Mouse (Mus musculus) stomach, embryonic 14.5 days (tissue): ENCODE measurements around the gene Spen. TPM values are rescaled to one million over a fixed set of nuclear protein-coding genes. Genes with fewer than 3 reads are reported as not detected.
"Not testable (repeated sequence)": the region's sequence is repeated elsewhere in the genome, so short reads cannot be mapped to it uniquely, and the experiment has no call there.

Experiments
- ATAC-seq: fragments of 200-750 bp; cut with Nextera tagmentation; 2 replicates; pipeline ENCODE4 v1.8.0; 2017; ENCODE audit warnings: low read depth, moderate TSS enrichment; ENCODE audit not compliant: insufficient number of reproducible peaks, insufficient read depth, low FRiP score
- H3K27ac ChIP-seq: fragments of 300-500 bp; sonication (generic); 2 replicates; pipeline ENCODE4 v1.5.1; 2014; ENCODE audit warnings: mild to moderate bottlenecking, low read length, moderate library complexity, mixed read lengths
- H3K27me3 ChIP-seq: fragments of 300-500 bp; sonication (generic); 2 replicates; pipeline ENCODE4 v1.6.1; 2014; ENCODE audit warnings: low read length, control low read depth, mixed read lengths; ENCODE audit not compliant: control insufficient read depth, insufficient read depth
- H3K36me3 ChIP-seq: fragments of 300-500 bp; sonication (generic); 2 replicates; pipeline ENCODE4 v1.6.1; 2014; ENCODE audit warnings: mild to moderate bottlenecking, control low read depth, low read length, moderate library complexity, mixed read lengths; ENCODE audit not compliant: control insufficient read depth, insufficient read depth
- H3K4me1 ChIP-seq: fragments of 300-500 bp; sonication (generic); 2 replicates; pipeline ENCODE4 v1.6.1; 2014; ENCODE audit warnings: low read length, control low read depth, mixed read lengths; ENCODE audit not compliant: control insufficient read depth, insufficient read depth
- H3K4me2 ChIP-seq: fragments of 300-500 bp; sonication (generic); replicated peaks from 2 replicates; pipeline ENCODE4 v1.6.1; 2014; ENCODE audit warnings: low read depth, low read length, control low read depth
- H3K4me3 ChIP-seq: fragments of 300-500 bp; sonication (generic); 2 replicates; pipeline ENCODE4 v1.5.1; 2014; ENCODE audit warnings: low read depth, low read length, control low read depth
- H3K9ac ChIP-seq: fragments of 300-500 bp; sonication (generic); replicated peaks from 2 replicates; pipeline ENCODE4 v1.6.1; 2014; ENCODE audit warnings: low read depth, mild to moderate bottlenecking, control low read depth, low read length, moderate library complexity, mixed read lengths
- H3K9me3 ChIP-seq: fragments of 300-500 bp; sonication (generic); 2 replicates; pipeline ENCODE4 v1.6.1; 2016; ENCODE audit warnings: low read depth, low read length, control low read depth; ENCODE audit not compliant: control insufficient read depth
- WGBS: fragments of 180-500 bp; shearing (Covaris S2); extraction: QIAGEN DNeasy Blood & Tissue Kit; methylation state at CpG from one replicate; pipeline ENCODE4 v1.1.7; 2014; 5-methylcytosine and 5-hydroxymethylcytosine counted together
- polyA plus RNA-seq: library from polyadenylated mRNA; unstranded; fragments of >200 nt; fragmentation: Nextera tagmentation; extraction: Ambion mirVana; gene quantifications from 2 replicates; pipeline ENCODE4 v1.2.1, GENCODE M21; 2014

Gene Spen
- polyA plus RNA-seq, 1 experiment from 2014 or later: 16.9 TPM

DNA sequence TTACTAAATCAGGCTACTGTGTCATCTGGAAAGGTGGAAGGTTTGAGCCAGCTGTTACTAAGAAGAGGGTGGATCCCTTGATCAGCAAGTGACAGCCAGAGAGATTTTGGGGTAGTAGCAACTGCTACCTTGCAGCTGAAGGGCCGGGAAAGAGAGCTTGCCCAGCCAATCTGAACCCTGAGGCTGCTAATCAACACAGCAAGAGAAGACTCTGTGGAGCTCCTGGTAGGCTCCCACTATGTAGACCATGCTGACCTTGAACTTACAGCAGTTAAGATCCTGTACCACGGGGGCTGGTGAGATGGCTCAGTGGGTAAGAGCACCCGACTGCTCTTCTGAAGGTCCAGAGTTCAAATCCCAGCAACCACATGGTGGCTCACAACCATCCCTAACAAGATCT, 26.3 kb upstream of the Spen start:
- Histone ChIP-seq H3K9me3 (no peaks in the 10 kb centered on the region), H3K4me1 (no peaks in the 10 kb centered on the region), H3K4me3 (no peak overlapping the region), H3K9ac (no peak overlapping the region), H3K27me3 (no peaks in the 10 kb centered on the region), H3K27ac (no peak overlapping the region), H3K4me2 (no peak overlapping the region), H3K36me3 (no peaks in the 10 kb centered on the region)
- no peak for ATAC-seq
- 75% methylated on average over 3 of the region's 3 CpGs for WGBS

DNA sequence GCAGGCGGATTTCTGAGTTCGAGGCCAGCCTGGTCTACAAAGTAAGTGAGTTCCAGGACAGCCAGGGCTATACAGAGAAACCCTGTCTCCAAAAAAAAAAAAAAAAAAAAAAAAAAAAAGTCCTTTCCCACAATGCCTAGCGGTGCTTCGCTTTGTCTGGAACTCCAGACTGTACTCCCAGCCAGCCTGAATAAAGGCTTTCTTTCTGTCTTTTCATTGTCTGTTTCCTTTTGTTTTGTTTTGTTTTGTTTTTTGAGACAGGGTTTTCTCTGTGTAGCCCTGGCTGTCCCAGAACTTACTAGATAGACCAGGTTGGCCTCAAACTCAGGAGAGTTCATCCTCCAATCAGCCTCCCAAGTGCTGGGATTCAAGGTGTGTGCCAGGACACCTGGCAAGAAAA, 25.8 kb upstream of the Spen start:
- 88% methylated on average over 4 of the region's 4 CpGs for WGBS
- ATAC-seq: no peak
- Histone ChIP-seq H3K4me2 (no peak overlapping the region), H3K36me3 (no peaks in the 10 kb centered on the region), H3K27ac (no peak overlapping the region), H3K4me3 (no peak overlapping the region), H3K4me1 (no peaks in the 10 kb centered on the region), H3K27me3 (no peaks in the 10 kb centered on the region), H3K9me3 (no peaks in the 10 kb centered on the region), H3K9ac (no peak overlapping the region)

DNA sequence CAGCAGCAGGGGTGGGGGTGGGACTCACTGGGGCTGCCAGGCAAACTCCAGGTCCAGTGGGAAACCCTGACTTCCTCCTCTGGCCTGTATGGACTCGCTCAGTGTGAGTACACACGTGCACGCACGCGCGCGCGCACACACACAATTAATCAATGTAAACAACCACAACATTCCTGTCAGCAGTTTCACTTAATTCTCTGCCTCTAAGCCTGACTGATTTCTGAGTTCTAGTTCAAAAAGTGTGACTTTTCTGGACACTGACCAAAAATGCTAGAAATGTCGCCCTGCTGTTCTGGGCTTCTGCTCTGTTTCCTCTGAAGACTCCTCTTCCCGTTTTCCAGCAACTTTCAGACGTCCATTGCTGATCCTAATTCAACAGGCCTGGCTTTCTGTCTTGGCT, 23.9 kb upstream of the Spen start:
- ATAC-seq: no peak
- WGBS: 80% methylated on average over 11 of the region's 11 CpGs

DNA sequence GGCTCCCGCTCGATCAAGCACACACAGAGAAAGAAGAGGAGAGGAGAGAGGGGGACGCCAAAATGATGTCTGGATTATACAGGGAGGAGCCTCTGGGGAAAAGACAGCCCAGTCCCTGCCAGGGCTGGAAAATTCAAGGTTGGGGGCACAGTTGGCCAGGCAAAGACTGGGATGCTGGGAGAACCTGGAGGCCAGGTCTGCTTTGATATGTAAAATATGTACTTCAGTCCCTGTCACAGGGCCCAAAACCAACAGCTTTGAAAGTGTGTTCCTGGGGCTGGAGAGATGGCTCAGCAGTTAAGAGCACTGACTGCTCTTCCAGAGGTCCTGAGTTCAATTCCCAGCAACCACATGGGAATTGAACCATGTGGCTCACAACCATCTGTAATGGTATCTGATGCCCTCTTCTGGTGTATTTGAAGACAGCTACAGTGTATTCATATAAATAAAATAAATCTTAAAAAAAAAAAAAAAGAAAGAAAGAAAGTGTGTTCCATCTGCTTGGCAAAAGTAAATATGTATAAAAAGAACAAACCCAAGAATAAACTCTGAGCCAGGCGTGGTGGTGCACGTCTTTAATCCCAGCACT, 23.0 kb upstream of the Spen start:
- not testable (repeated sequence) for H3K27ac ChIP-seq, H3K4me2 ChIP-seq, H3K27me3 ChIP-seq, H3K36me3 ChIP-seq, ATAC-seq, H3K4me1 ChIP-seq, H3K9me3 ChIP-seq, H3K4me3 ChIP-seq, H3K9ac ChIP-seq
- 72% methylated on average over 5 of the region's 5 CpGs for WGBS

More for the DNA sequence above, 23.9 kb upstream of the Spen start:
- no peaks in the 10 kb centered on the region for H3K36me3 ChIP-seq
- no peaks in the 10 kb centered on the region for H3K9me3 ChIP-seq
- H3K27ac ChIP-seq: no peak overlapping the region
- no peak overlapping the region for H3K4me2 ChIP-seq
- H3K27me3 ChIP-seq: no peaks in the 10 kb centered on the region
- H3K9ac ChIP-seq: no peak overlapping the region
- H3K4me1 ChIP-seq: 0 out of 2 replicates have a peak, but pooled peaks cover 6% of the 10 kb centered on the region
- H3K4me3 ChIP-seq: no peak overlapping the region

DNA sequence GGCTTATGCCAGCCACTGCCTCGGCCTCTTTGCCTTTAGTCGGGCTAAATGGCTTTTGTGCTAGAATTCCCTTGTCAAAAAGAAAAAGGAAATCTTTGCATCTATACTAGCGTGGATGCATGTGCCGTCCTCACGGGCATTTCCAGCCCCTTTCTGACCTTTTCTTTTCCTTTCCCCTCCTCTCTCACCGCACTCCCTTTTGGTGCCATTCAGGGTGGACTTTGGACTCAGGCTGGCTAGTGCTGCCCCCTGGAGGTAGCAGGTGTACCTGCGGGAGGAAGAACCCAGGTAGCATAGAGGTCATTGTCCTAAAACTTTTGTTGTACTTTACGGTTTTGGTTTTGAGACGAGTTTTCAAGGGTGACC, 21.5 kb upstream of the Spen start:
- H3K27me3 ChIP-seq: no peaks in the 10 kb centered on the region
- H3K4me2 ChIP-seq: peak overlapping the region; percentile 81
- 3% methylated on average over 9 of the region's 9 CpGs for WGBS
- H3K4me3 ChIP-seq: peak overlapping the region; percentile 37
- 0 out of 2 replicates have a peak, but pooled peaks cover 6% of the 10 kb centered on the region for H3K4me1 ChIP-seq
- peak overlapping the region; percentile 88 for H3K27ac ChIP-seq
- no peaks in the 10 kb centered on the region for H3K36me3 ChIP-seq
- H3K9ac ChIP-seq: no peak overlapping the region
- peak; percentile 56 for ATAC-seq
- no peaks in the 10 kb centered on the region for H3K9me3 ChIP-seq

DNA sequence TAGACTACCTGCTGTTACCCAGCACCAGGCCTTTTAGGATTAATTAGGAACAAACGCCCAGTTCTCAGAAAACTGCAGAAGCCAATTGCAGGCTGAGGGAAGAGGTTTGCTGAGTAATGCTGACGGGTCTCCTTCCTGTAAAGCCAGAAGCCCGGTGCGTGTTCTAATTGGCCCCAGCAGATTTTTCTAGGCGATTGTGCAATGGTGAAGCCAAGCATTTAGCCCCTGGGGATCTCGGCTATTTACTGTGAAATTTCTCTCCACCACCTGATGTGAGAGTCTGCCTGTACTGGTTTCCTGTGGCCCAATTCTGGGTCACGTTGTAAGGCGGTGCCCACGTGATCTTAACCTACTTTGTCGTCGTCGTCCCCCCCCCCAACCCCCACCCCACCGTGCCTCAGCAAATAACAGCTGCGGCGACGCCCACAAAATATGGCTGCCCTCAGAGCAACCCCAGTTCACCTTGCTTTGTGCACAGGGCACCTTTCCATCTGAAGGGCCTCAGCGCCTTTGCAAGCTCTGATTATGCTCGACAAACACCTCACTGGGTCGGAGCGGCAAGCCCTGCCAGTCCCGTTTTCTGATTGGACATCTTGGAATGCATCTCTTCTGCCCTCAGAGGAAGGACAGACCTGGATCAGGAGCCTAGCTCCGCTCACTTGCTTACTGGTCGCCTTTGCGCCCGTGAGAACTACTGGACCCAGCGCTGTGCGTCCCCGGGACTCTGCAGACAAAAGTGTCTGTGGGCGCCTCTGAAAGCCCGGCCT, 20.9 kb upstream of the Spen start:
- 2% methylated on average over 30 of the region's 30 CpGs for WGBS
- Histone ChIP-seq H3K4me2 (peak overlapping the region; percentile 81), H3K27ac (peak overlapping the region; percentile 88), H3K27me3 (no peaks in the 10 kb centered on the region), H3K9ac (peak overlapping the region; percentile 14; the same call in 1 of the 2 replicates), H3K36me3 (no peaks in the 10 kb centered on the region), H3K9me3 (no peaks in the 10 kb centered on the region), H3K4me1 (0 out of 2 replicates have a peak, but pooled peaks cover 6% of the 10 kb centered on the region), H3K4me3 (peak overlapping the region; percentile 37)
- ATAC-seq: peak; percentile 79

DNA sequence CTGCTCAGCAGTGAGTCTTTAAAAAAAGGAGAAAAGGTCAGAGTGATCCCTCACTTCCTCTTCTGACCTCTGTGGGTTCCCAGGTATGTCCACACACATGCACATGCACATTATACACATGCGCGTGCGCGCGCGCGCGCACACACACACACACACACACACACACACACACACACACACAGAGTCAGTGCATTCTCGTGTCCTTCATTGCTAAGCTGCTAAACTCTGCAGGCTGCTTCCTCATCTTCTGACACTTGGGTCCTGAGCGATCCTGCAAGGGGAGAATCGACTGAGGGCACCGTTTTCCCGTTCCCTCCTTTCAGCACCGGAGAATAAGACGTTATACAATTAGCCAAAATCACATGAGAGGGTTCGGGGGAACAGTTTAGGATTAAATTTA, 20.3 kb upstream of the Spen start:
- Histone ChIP-seq H3K27me3 (no peaks in the 10 kb centered on the region), H3K4me1 (0 out of 2 replicates have a peak, but pooled peaks cover 6% of the 10 kb centered on the region), H3K4me3 (peak overlapping the region; percentile 37), H3K36me3 (no peaks in the 10 kb centered on the region), H3K4me2 (peak overlapping the region; percentile 81), H3K9ac (0 out of 2 replicates have a peak overlapping the region, but pooled peaks have one; percentile 14), H3K27ac (peak overlapping the region; percentile 88), H3K9me3 (no peaks in the 10 kb centered on the region)
- ATAC-seq: no peak
- 23% methylated on average over 16 of the region's 16 CpGs for WGBS

DNA sequence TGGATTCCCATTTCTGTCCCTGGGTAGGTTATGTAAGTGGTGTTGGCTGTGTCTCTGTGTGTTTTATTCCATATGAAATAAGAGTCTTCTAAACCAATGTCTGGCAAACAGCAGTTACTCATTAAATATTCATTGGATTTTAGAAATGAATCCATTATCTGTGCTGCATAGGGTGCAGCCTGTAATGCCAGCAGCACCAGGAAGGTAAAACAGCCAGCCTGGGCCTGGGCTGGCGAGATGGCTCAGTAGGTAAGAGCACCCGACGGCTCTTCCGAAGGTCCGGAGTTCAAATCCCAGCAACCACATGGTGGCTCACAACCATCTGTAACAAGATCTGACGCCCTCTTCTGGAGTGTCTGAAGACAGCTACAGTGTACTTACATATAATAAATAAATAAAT, 17.8 kb upstream of the Spen start:
- WGBS: 90% methylated on average over 6 of the region's 6 CpGs
- H3K9ac ChIP-seq, H3K36me3 ChIP-seq, H3K4me3 ChIP-seq, H3K27ac ChIP-seq, H3K4me1 ChIP-seq, H3K4me2 ChIP-seq, H3K9me3 ChIP-seq, H3K27me3 ChIP-seq, ATAC-seq: not testable (repeated sequence)
